Mouse (Mus musculus) spleen, embryonic (tissue): ENCODE data around the gene Glb1l.

Experiments
- CTCF ChIA-PET: fragments of 350-600 bp; sonication (Branson Sonifier 250); formaldehyde crosslinking; loops from one replicate; lab custom pipeline; 2022; lab: Charles Lee

Gene Glb1l

GRCm38 (mm10) chr1:75155837-75156236 lies 54.8 kb downstream of the Glb1l start:
- CTCF ChIA-PET, result interaction anchor here (0.7 kb wide), 1 partner anchor 981 kb away, joined by 4 read pairs; no protein-coding TSS in a partner anchor

GRCm38 (mm10) chr1:75148727-75149126 lies 61.9 kb downstream of the Glb1l start:
- CTCF ChIA-PET, result interaction anchor here (0.6 to 0.8 kb wide), 2 partner anchors 12 to 352 kb away, joined by 3 read pairs; no protein-coding TSS in a partner anchor
